Mouse (Mus musculus): ENCODE measurements around the gene Keap1.

DNA sequence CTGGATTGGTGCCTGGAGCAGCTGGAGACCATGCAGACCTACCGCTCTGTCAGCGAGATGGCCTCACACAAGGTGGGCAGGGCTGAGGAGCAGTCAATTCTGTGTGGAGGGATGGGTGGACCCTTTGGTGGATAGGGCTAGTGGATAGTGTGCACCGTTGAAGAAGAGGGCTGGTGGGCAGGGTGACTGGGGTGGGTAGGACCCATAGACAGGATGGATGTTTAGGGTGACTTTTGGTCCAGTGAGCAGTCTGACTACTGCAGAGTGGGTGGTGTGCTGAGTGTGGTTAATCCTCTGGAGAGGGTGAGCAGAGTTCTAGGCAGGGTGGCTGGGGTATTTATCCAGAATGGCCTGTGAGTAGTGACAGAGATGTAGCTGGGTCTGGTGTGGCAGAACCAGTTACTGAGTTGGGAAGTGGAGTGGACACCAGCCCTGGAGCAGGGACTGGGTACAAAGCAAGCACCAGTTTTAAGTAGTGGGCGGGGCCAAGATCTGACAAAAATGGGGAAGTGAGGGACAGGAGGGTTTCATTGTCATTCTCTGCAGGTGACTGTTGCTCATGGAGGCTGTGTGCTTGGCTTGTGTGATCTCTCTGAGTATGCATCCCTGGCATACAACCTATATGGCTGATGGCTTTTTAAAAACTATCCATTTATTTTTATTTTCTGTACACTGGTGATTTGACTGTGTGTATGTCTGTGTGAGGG, 44.2 kb downstream of the Keap1 start:
- TF ChIP-seq CTCF (conservative IDR thresholded peaks at IDR 0.05; ENCODE audit: insufficient read depth, insufficient read length, low read depth, low read length) (no peak), POLR2A (IDR thresholded peaks at IDR 0.05; ENCODE audit: low read depth, low read length) (no peak)
